Mouse (Mus musculus): ENCODE results near the gene Sbno2. TPM values are rescaled to one million over a fixed set of nuclear protein-coding genes. Genes with fewer than 3 reads are reported as not detected.

Sbno2 gene
- polyA plus RNA-seq, 1 experiment from 2014 or later, result 11.8 TPM

DNA sequence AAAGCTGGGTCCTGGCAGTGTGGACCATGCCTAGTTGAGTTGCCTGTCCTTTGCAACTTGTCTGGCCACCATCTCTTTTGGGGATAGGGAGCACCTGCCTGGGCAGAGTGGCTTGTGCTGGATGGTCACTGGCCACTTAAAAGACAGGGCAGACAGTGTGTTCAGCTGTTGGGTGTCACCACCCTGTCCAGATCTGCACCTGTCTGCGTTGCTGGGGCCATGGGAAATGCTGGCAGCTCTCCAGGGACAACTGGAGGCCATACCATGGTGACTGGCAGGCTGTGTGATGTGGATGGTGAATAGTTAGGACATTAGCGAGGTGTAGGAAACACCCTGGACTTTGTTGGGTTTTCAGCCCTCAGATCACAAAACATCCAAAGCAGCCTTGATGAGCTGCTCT, 14.8 kb upstream of the Sbno2 start:
- H3K9me3 ChIP-seq (replicated peaks; ENCODE audit: control insufficient read depth, low read length), result no peaks in the 10 kb centered on the region
- ATAC-seq (ENCODE audit: low read depth), result no peak
- peak overlapping the region; percentile 21; the same call in 1 of the 2 replicates for H3K9ac ChIP-seq (ENCODE audit: low read depth, low read length)
- H3K27ac ChIP-seq (ENCODE audit: low read length), result peak overlapping the region; percentile 37; the same call in 1 of the 2 replicates
- H3K4me1 ChIP-seq (ENCODE audit: control insufficient read depth, low read depth, low read length), result peaks cover 72% of the 10 kb centered on the region
- no peaks in the 10 kb centered on the region for H3K27me3 ChIP-seq (ENCODE audit: control insufficient read depth, insufficient read depth, low read depth, low read length)
- H3K4me3 ChIP-seq (ENCODE audit: low read depth, low read length), result no peak overlapping the region
- 59% methylated on average over 2 of the region's 2 CpGs for WGBS (ENCODE audit: insufficient replicate concordance)
- peak overlapping the region; percentile 4; the same call in 1 of the 2 replicates for H3K4me2 ChIP-seq (ENCODE audit: low read depth, low read length)
- H3K36me3 ChIP-seq (ENCODE audit: control insufficient read depth, insufficient read depth), result peaks cover 45% of the 10 kb centered on the region

DNA sequence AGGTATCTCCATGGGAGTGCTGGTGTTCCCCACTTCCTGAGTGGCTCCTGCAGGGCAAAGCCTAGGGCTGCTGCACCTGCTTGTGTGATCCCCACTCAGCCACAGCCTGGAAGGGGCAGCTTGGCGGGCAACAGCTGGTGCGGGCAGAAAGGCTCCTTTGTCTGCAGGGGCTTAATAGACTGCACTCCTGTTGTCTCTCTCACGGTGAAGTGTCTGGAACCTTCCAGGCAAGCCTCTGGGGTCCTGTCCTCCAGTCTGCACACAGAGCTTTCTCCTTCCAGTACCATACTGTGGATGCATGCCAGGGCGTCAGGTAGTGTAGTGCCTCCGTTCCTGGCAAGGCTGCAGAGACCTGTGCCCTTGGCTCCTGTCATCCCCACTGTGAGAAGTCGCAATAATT, 13.2 kb upstream of the Sbno2 start:
- Histone ChIP-seq H3K36me3 (ENCODE audit: control insufficient read depth, insufficient read depth) (peaks cover 35% of the 10 kb centered on the region), H3K4me2 (ENCODE audit: low read depth, low read length) (peak overlapping the region; percentile 80), H3K27ac (ENCODE audit: low read length) (no peak overlapping the region), H3K27me3 (ENCODE audit: control insufficient read depth, insufficient read depth, low read depth, low read length) (no peaks in the 10 kb centered on the region), H3K4me3 (ENCODE audit: low read depth, low read length) (peak overlapping the region; percentile 98), H3K4me1 (ENCODE audit: control insufficient read depth, low read depth, low read length) (peaks cover 71% of the 10 kb centered on the region), H3K9ac (ENCODE audit: low read depth, low read length) (peak overlapping the region; percentile 98), H3K9me3 (replicated peaks; ENCODE audit: control insufficient read depth, low read length) (no peaks in the 10 kb centered on the region)
- WGBS (ENCODE audit: insufficient replicate concordance), result 79% methylated on average over 6 of the region's 6 CpGs
- no peak for ATAC-seq (ENCODE audit: low read depth)

DNA sequence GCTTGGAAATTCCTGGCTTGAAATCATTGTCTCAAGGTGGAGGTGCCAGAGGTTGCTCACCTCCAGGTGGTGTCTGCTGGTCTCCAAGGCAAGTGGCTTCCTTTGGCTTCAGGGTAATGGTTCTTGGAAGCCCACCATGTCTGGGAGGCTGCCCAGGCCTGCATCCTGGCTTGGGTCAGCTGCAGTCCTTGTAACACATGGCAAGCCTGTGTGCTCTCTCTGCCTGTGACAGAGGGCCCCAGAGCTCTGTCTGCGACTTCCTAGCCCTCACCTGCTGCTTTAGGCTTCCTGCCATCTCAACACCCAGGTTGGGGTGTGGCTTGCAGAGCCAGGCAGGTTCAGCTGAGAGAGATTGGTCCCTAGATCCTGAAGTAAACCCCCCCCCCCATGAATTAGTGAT, 12.4 kb upstream of the Sbno2 start:
- Histone ChIP-seq H3K9me3 (replicated peaks; ENCODE audit: control insufficient read depth, low read length) (no peaks in the 10 kb centered on the region), H3K9ac (ENCODE audit: low read depth, low read length) (peak overlapping the region; percentile 98), H3K27ac (ENCODE audit: low read length) (peak overlapping the region; percentile 96), H3K4me1 (ENCODE audit: control insufficient read depth, low read depth, low read length) (peaks cover 68% of the 10 kb centered on the region), H3K4me2 (ENCODE audit: low read depth, low read length) (peak overlapping the region; percentile 80), H3K27me3 (ENCODE audit: control insufficient read depth, insufficient read depth, low read depth, low read length) (no peaks in the 10 kb centered on the region), H3K36me3 (ENCODE audit: control insufficient read depth, insufficient read depth) (peaks cover 34% of the 10 kb centered on the region), H3K4me3 (ENCODE audit: low read depth, low read length) (peak overlapping the region; percentile 98)
- ATAC-seq (ENCODE audit: low read depth), result no peak
- 30% methylated on average over 1 of the region's 1 CpGs for WGBS (ENCODE audit: insufficient replicate concordance)

DNA sequence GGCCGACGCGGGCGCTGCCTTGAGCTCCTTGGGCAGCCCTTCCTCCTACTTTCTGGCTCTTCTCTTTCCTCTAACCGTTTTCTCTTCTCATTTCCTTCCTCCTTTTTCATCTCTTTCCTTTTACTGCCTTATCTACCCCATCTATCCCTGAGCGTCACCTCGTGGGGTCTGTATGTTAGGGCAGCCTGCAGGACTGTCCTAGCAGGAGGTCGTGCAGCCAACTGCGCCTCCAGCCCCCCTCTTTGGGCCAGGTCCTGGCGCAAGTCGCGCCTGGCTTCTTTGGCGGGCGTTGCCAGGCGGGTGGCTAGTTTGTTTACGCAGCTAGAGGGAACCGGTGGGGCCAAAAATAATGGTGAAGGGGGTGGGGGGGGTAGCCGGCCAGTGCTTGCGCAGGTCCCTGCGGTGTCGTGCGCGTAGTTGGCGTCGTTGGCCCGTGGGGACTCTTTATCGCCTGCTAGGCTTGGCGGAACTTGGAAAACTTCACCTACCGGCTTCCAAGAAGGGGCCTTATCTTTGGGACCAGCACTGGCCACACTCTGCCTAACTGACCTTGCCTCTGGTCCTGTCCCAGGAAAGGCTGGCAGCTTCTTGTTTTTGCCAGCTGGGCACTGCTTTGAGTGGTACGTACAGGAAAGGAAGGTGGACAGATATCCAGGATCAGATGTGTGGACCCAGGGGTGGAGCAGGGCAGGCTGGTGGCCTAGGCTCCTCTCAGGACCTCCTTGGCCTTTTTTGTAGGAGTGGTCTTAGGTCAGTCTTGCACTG, 11.7 kb upstream of the Sbno2 start:
- WGBS (ENCODE audit: insufficient replicate concordance), result 0% methylated on average over 30 of the region's 30 CpGs
- H3K9me3 ChIP-seq (replicated peaks; ENCODE audit: control insufficient read depth, low read length), result no peaks in the 10 kb centered on the region
- H3K27me3 ChIP-seq (ENCODE audit: control insufficient read depth, insufficient read depth, low read depth, low read length), result no peaks in the 10 kb centered on the region
- H3K9ac ChIP-seq (ENCODE audit: low read depth, low read length), result peak overlapping the region; percentile 98
- H3K4me3 ChIP-seq (ENCODE audit: low read depth, low read length), result peak overlapping the region; percentile 98
- H3K4me1 ChIP-seq (ENCODE audit: control insufficient read depth, low read depth, low read length), result peaks cover 65% of the 10 kb centered on the region
- peak overlapping the region; percentile 96 for H3K27ac ChIP-seq (ENCODE audit: low read length)
- peaks cover 33% of the 10 kb centered on the region for H3K36me3 ChIP-seq (ENCODE audit: control insufficient read depth, insufficient read depth)
- peak overlapping the region; percentile 80 for H3K4me2 ChIP-seq (ENCODE audit: low read depth, low read length)
- ATAC-seq (ENCODE audit: low read depth), result no peak

DNA sequence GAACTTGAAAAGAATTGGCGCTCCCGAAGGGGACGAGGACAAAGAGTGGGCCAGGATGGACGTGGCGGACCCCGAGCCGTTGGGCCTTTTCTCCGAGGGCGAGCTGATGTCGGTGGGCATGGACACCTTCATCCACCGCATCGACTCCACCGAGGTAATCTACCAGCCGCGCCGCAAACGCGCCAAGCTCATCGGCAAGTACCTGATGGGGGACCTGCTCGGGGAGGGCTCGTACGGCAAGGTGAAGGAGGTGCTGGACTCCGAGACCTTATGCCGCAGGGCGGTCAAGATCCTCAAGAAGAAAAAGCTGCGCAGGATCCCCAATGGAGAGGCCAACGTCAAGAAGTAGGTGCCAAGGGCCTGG, 11.2 kb upstream of the Sbno2 start:
- Histone ChIP-seq H3K36me3 (ENCODE audit: control insufficient read depth, insufficient read depth) (peaks cover 27% of the 10 kb centered on the region), H3K9me3 (replicated peaks; ENCODE audit: control insufficient read depth, low read length) (no peaks in the 10 kb centered on the region), H3K4me2 (ENCODE audit: low read depth, low read length) (peak overlapping the region; percentile 80), H3K27me3 (ENCODE audit: control insufficient read depth, insufficient read depth, low read depth, low read length) (no peaks in the 10 kb centered on the region), H3K9ac (ENCODE audit: low read depth, low read length) (peak overlapping the region; percentile 98), H3K4me1 (ENCODE audit: control insufficient read depth, low read depth, low read length) (peaks cover 59% of the 10 kb centered on the region), H3K27ac (ENCODE audit: low read length) (peak overlapping the region; percentile 96), H3K4me3 (ENCODE audit: low read depth, low read length) (peak overlapping the region; percentile 98)
- WGBS (ENCODE audit: insufficient replicate concordance), result under 1% methylated on average over 27 of the region's 27 CpGs
- no peak for ATAC-seq (ENCODE audit: low read depth)

DNA sequence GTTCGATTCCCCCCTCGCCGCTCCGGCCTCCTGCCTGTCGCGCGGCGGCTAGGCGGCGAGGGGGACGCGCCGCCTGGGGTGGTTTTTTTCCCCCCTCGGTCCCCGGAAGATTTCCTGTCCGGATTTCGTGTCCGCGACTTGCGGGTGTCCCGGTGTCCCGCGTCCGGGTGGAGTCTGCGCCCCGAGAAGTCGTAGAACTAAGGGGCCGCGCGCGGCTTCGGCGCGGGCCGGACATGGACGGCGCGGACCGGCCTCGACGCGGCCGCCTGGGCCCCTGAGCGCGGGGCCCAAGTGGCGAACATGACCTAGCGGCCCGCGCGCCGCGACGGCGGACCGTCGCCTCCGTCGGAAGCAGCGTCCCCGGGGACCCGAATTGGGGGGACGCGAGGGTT, 10.6 kb upstream of the Sbno2 start:
- Histone ChIP-seq H3K27me3 (ENCODE audit: control insufficient read depth, insufficient read depth, low read depth, low read length) (no peaks in the 10 kb centered on the region), H3K9ac (ENCODE audit: low read depth, low read length) (peak overlapping the region; percentile 98), H3K4me2 (ENCODE audit: low read depth, low read length) (peak overlapping the region; percentile 80), H3K9me3 (replicated peaks; ENCODE audit: control insufficient read depth, low read length) (no peaks in the 10 kb centered on the region), H3K4me3 (ENCODE audit: low read depth, low read length) (peak overlapping the region; percentile 98), H3K4me1 (ENCODE audit: control insufficient read depth, low read depth, low read length) (peaks cover 56% of the 10 kb centered on the region), H3K27ac (ENCODE audit: low read length) (peak overlapping the region; percentile 96), H3K36me3 (ENCODE audit: control insufficient read depth, insufficient read depth) (peaks cover 24% of the 10 kb centered on the region)
- no peak for ATAC-seq (ENCODE audit: low read depth)
- WGBS (ENCODE audit: insufficient replicate concordance), result under 1% methylated on average over 63 of the region's 63 CpGs

DNA sequence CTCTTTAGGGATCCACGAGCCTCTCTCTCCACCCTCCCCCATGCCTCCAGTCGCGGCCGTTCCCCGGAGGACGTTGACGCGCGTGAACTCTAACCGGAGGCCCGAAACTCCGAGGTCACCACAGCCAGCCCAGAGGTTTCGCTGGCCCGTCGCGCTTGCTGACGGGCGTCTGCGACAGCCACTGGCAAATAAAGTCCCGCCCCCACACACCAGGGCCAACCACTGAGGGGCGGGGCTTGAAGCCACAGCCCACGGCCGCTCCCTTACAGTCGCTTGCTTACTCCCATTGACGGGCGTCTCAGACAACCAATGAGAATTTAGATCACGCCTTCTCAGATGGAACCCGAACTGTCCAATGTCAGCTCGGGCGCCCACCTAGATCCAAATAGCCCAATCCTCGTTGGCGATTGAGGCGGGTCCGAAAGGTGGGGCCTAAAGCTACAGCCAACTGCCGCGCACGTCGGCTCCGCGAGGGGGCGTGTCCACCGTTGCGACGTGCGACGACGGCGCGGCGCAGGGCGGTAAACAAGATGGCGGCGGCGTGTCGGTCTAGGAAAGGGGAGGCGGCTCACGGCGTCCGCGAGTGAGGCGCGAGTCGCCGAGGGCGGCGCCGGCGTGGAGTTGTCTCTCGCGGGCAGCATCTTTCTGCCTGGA, 10.0 kb upstream of the Sbno2 start, which contains the start of gene Stk11:
TSS of gene Stk11 (plus strand) at position 514 of the 654 bp plus-strand sequence.
- Histone ChIP-seq H3K9me3 (replicated peaks; ENCODE audit: control insufficient read depth, low read length) (no peaks in the 10 kb centered on the region), H3K4me2 (ENCODE audit: low read depth, low read length) (peak within 1 kb of the TSS; percentile 87), H3K36me3 (ENCODE audit: control insufficient read depth, insufficient read depth) (peaks cover 18% of the 10 kb centered on the region), H3K27me3 (ENCODE audit: control insufficient read depth, insufficient read depth, low read depth, low read length) (no peaks in the 10 kb centered on the region), H3K4me1 (ENCODE audit: control insufficient read depth, low read depth, low read length) (peaks cover 51% of the 10 kb centered on the region), H3K27ac (ENCODE audit: low read length) (peak within 1 kb of the TSS; percentile 96), H3K4me3 (ENCODE audit: low read depth, low read length) (peak within 1 kb of the TSS; percentile 98), H3K9ac (ENCODE audit: low read depth, low read length) (peak within 1 kb of the TSS; percentile 98)
- WGBS (ENCODE audit: insufficient replicate concordance), result under 1% methylated on average over 70 of the region's 70 CpGs
- ATAC-seq (ENCODE audit: low read depth), result peak; percentile 94

DNA sequence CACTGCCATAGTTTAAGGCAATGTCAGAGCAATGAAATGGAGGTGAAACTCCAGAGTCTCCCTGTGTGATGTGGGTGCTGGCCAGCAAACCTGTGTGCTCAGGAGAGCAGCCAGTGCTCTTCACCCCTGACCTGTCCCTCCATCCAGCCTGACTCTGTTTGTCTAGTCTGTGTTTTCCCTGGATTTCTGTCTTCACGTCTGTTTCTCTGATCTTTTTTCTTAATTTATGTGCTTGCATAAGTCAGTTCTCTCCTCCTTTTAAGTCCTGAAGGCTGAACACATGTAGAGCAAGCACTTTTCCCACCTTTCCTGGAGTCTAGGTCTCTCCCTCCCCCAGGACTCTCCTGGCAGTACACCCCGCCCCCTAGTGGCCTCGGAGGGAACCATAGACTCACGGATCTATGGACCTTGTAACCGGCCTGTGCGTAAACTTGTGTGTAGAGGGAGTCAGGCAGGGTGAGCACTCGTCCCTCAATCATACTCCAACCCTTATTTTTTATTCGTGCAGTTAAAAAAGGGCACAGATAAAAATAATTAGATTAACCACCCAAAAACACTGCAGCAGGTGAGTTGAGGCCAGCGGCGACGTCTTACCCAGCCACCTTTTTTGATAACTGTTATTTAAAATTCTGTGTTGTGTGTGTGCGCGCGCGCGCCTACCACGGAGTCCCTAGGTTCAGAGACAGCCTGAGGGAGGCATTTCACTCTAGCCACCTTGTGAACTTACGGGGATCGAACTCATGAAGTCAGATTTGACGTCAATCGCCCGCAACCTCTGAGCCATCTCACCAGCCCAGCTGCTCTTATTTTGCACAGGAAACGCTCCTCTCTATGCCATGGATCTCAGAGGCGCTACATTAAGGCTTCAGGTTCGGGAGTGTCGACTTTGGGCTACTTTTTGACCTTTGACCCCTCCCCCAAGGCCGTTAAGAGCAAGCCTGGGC, 9.2 kb upstream of the Sbno2 start:
- peaks cover 13% of the 10 kb centered on the region; the same call in 1 of the 2 replicates for H3K36me3 ChIP-seq (ENCODE audit: control insufficient read depth, insufficient read depth)
- H3K27me3 ChIP-seq (ENCODE audit: control insufficient read depth, insufficient read depth, low read depth, low read length), result no peaks in the 10 kb centered on the region
- peak; percentile 52 for ATAC-seq (ENCODE audit: low read depth)
- H3K27ac ChIP-seq (ENCODE audit: low read length), result peak overlapping the region; percentile 96
- H3K9me3 ChIP-seq (replicated peaks; ENCODE audit: control insufficient read depth, low read length), result no peaks in the 10 kb centered on the region
- peaks cover 43% of the 10 kb centered on the region for H3K4me1 ChIP-seq (ENCODE audit: control insufficient read depth, low read depth, low read length)
- H3K9ac ChIP-seq (ENCODE audit: low read depth, low read length), result peak overlapping the region; percentile 80
- peak overlapping the region; percentile 69 for H3K4me3 ChIP-seq (ENCODE audit: low read depth, low read length)
- H3K4me2 ChIP-seq (ENCODE audit: low read depth, low read length), result peak overlapping the region; percentile 87
- WGBS (ENCODE audit: insufficient replicate concordance), result 1% methylated on average over 27 of the region's 27 CpGs
